Mouse (Mus musculus) limb, embryonic 14.5 days (tissue): ENCODE results near the gene Orm1. TPM values are rescaled to one million over a fixed set of nuclear protein-coding genes. Genes with fewer than 3 reads are reported as not detected.

Experiments used
- ATAC-seq: fragments of 200-750 bp; cut with Nextera tagmentation; 2 replicates; pipeline ENCODE4 v1.8.0; 2017; ENCODE audit warnings: low read depth, moderate number of reproducible peaks, moderate TSS enrichment; ENCODE audit not compliant: low FRiP score
- DNase-seq: peaks from one replicate; pipeline ENCODE4 v3.0.0-alpha.2; 2015; ENCODE audit warnings: low spot score
- H3K27ac ChIP-seq: fragments of 300-500 bp; sonication (generic); replicated peaks from 2 replicates; pipeline ENCODE4 v1.5.1; 2014; ENCODE audit warnings: low read depth, mild to moderate bottlenecking, low read length, moderate library complexity, mixed read lengths
- H3K27me3 ChIP-seq: fragments of 300-500 bp; sonication (generic); 2 replicates; pipeline ENCODE4 v1.6.1; 2014; ENCODE audit warnings: low read length, mixed read lengths; ENCODE audit not compliant: control insufficient read depth, insufficient read depth
- H3K36me3 ChIP-seq: fragments of 300-500 bp; sonication (generic); 2 replicates; pipeline ENCODE4 v1.6.1; 2014; ENCODE audit warnings: mild to moderate bottlenecking, low read length, moderate library complexity, mixed read lengths; ENCODE audit not compliant: control insufficient read depth, insufficient read depth
- H3K4me1 ChIP-seq: fragments of 300-500 bp; sonication (generic); 2 replicates; pipeline ENCODE4 v1.6.1; 2014; ENCODE audit warnings: antibody characterized with exemption, low read length, mixed read lengths; ENCODE audit not compliant: control insufficient read depth, insufficient read depth
- H3K4me2 ChIP-seq: fragments of 300-500 bp; sonication (generic); replicated peaks from 2 replicates; pipeline ENCODE4 v1.6.1; 2014; ENCODE audit warnings: low read depth, mild to moderate bottlenecking, low read length, moderate library complexity; ENCODE audit not compliant: severe bottlenecking
- H3K4me3 ChIP-seq: fragments of 300-500 bp; sonication (generic); replicated peaks from 2 replicates; pipeline ENCODE4 v1.5.1; 2014; ENCODE audit warnings: low read length
- H3K9ac ChIP-seq: fragments of 300-500 bp; sonication (generic); 2 replicates; pipeline ENCODE4 v1.6.1; 2014; ENCODE audit warnings: mild to moderate bottlenecking, low read depth, low read length, moderate library complexity; ENCODE audit not compliant: severe bottlenecking
- H3K9me3 ChIP-seq: fragments of 300-500 bp; sonication (generic); 2 replicates; pipeline ENCODE4 v1.6.1; 2016; ENCODE audit warnings: low read length; ENCODE audit not compliant: control insufficient read depth
- POLR2A ChIP-seq: fragments of 200-500 bp; IDR thresholded peaks from 2 replicates; pipeline ENCODE4 v1.8.0; 2012; ENCODE audit warnings: inconsistent platforms, mild to moderate bottlenecking, moderate library complexity, borderline replicate concordance; ENCODE audit not compliant: insufficient read depth, insufficient read length; ENCODE audit errors: extremely low read depth
- WGBS: fragments of 180-500 bp; shearing (Covaris S2); extraction: QIAGEN DNeasy Blood & Tissue Kit; methylation state at CpG from one replicate; pipeline ENCODE4 v1.1.7; 2014; 5-methylcytosine and 5-hydroxymethylcytosine counted together
- polyA plus RNA-seq, 2 experiments: library from polyadenylated mRNA; depleted of rRNA in 1 of 2; stranded (reverse) in 1 of 2; unstranded in 1 of 2; fragments of >200 nt; fragmentation: Nextera tagmentation in 1 of 2; extraction: Ambion mirVana in 1 of 2; gene quantifications; 2 replicates each; pipeline versions ENCODE4 v1.2.1 to v1.2.3; 2012 to 2014

The Orm1 gene
- polyA plus RNA-seq, 2 experiments = 0.28 to 1.6 TPM

GRCm38 (mm10) chr4:63389121-63389886 is 44.9 kb downstream of the Orm1 start:
- Histone ChIP-seq H3K9ac (no peak overlapping the region), H3K36me3 (peaks cover 32% of the 10 kb centered on the region)

GRCm38 (mm10) chr4:63389887-63390528 is 45.6 kb downstream of the Orm1 start:
- no peak overlapping the region for H3K4me3 ChIP-seq
- no peak overlapping the region for H3K27ac ChIP-seq
- ATAC-seq = no peak
- no peak overlapping the region for H3K4me2 ChIP-seq
- no peak for TF ChIP-seq POLR2A
- peaks cover 4% of the 10 kb centered on the region; the same call in 1 of the 2 replicates for H3K4me1 ChIP-seq
- no peak overlapping the region for H3K9ac ChIP-seq
- no peak for DNase-seq
- H3K9me3 ChIP-seq = no peaks in the 10 kb centered on the region
- no peaks in the 10 kb centered on the region for H3K27me3 ChIP-seq
- peaks cover 33% of the 10 kb centered on the region for H3K36me3 ChIP-seq
- WGBS = 63% methylated on average over 11 of the region's 11 CpGs

More at GRCm38 (mm10) chr4:63389121-63389886, 44.9 kb downstream of the Orm1 start:
- no peak for TF ChIP-seq POLR2A
- H3K27me3 ChIP-seq = no peaks in the 10 kb centered on the region
- no peak overlapping the region for H3K4me3 ChIP-seq
- H3K4me2 ChIP-seq = no peak overlapping the region
- H3K27ac ChIP-seq = no peak overlapping the region
- H3K4me1 ChIP-seq = peaks cover 4% of the 10 kb centered on the region; the same call in 1 of the 2 replicates
- no peaks in the 10 kb centered on the region for H3K9me3 ChIP-seq
- DNase-seq = no peak
- WGBS = 41% methylated on average over 8 of the region's 8 CpGs
- ATAC-seq = no peak

- no peak for ATAC-seq
- Histone ChIP-seq H3K36me3 (peaks cover 26% of the 10 kb centered on the region; the same call in 1 of the 2 replicates), H3K4me1 (peaks cover 4% of the 10 kb centered on the region; the same call in 1 of the 2 replicates), H3K4me3 (no peak overlapping the region), H3K27me3 (no peaks in the 10 kb centered on the region), H3K9me3 (no peaks in the 10 kb centered on the region), H3K9ac (no peak overlapping the region), H3K4me2 (no peak overlapping the region), H3K27ac (no peak overlapping the region)
- DNase-seq = no peak
- TF ChIP-seq POLR2A = no peak
- 81% methylated on average over 6 of the region's 6 CpGs for WGBS
Observed at GRCm38 (mm10) chr4:63391322-63391721, 47.0 kb downstream of the Orm1 start.

Other genes starting within 250 kb of the Orm1 start
- gene Ambp, start 189.8 kb upstream of the Orm1 start, polyA plus RNA-seq (2012; rRNA removed) = 0.14 and 0.31 TPM in 2 replicates
- not detected in 2 replicates for gene Ambp, start 189.8 kb upstream of the Orm1 start, polyA plus RNA-seq (2014; fragmentation: Nextera tagmentation; extraction: Ambion mirVana)
- 1.3 and 1.4 TPM in 2 replicates for gene Kif12, start 172.4 kb upstream of the Orm1 start, polyA plus RNA-seq (2012; rRNA removed)
- 0.14 and 0.40 TPM in 2 replicates for gene Kif12, start 172.4 kb upstream of the Orm1 start, polyA plus RNA-seq (2014; fragmentation: Nextera tagmentation; extraction: Ambion mirVana)
- 134 and 171 TPM in 2 replicates for gene Col27a1, start 130.6 kb upstream of the Orm1 start, polyA plus RNA-seq (2012; rRNA removed)
- 34.1 and 40.5 TPM in 2 replicates for gene Col27a1, start 130.6 kb upstream of the Orm1 start, polyA plus RNA-seq (2014; fragmentation: Nextera tagmentation; extraction: Ambion mirVana)
- gene Orm3, start 11.6 kb downstream of the Orm1 start, polyA plus RNA-seq (2012; rRNA removed) = not detected in 2 replicates
- gene Orm3, start 11.6 kb downstream of the Orm1 start, polyA plus RNA-seq (2014; fragmentation: Nextera tagmentation; extraction: Ambion mirVana) = not detected in 2 replicates
- not detected in 2 replicates for gene Orm2, start 17.9 kb downstream of the Orm1 start, polyA plus RNA-seq (2012; rRNA removed)
- not detected in 2 replicates for gene Orm2, start 17.9 kb downstream of the Orm1 start, polyA plus RNA-seq (2014; fragmentation: Nextera tagmentation; extraction: Ambion mirVana)
- gene Akna, start 58.8 kb downstream of the Orm1 start, polyA plus RNA-seq (2012; rRNA removed) = 6.2 and 7.1 TPM in 2 replicates
- 5.4 and 7.0 TPM in 2 replicates for gene Akna, start 58.8 kb downstream of the Orm1 start, polyA plus RNA-seq (2014; fragmentation: Nextera tagmentation; extraction: Ambion mirVana)
- 34.3 and 44.9 TPM in 2 replicates for gene Whrn, start 151.4 kb downstream of the Orm1 start, polyA plus RNA-seq (2012; rRNA removed)
- 6.6 and 11.1 TPM in 2 replicates for gene Whrn, start 151.4 kb downstream of the Orm1 start, polyA plus RNA-seq (2014; fragmentation: Nextera tagmentation; extraction: Ambion mirVana)
- 105 and 138 TPM in 2 replicates for gene Atp6v1g1, start 200.2 kb downstream of the Orm1 start, polyA plus RNA-seq (2012; rRNA removed)
- 289 and 304 TPM in 2 replicates for gene Atp6v1g1, start 200.2 kb downstream of the Orm1 start, polyA plus RNA-seq (2014; fragmentation: Nextera tagmentation; extraction: Ambion mirVana)
- 7.1 and 9.6 TPM in 2 replicates for gene Tmem268, start 214.2 kb downstream of the Orm1 start, polyA plus RNA-seq (2012; rRNA removed)
- gene Tmem268, start 214.2 kb downstream of the Orm1 start, polyA plus RNA-seq (2014; fragmentation: Nextera tagmentation; extraction: Ambion mirVana) = 6.6 and 7.7 TPM in 2 replicates